Mouse (Mus musculus) c-Kit-positive CD71-positive TER-119-negative erythroid progenitor cells, embryonic 14.5 days (primary cell): ENCODE measurements around the gene Nedd9.
"Not testable (repeated sequence)": the region's sequence is repeated elsewhere in the genome, so short reads cannot be mapped to it uniquely, and the experiment has no call there.

ENCODE experiments used
- DNase-seq: peaks from one replicate; pipeline ENCODE4 v3.0.0-alpha.2; 2013; ENCODE audit warnings: low read depth

The Nedd9 gene

GRCm38 (mm10) chr13:41298533-41298932, 188.6 kb downstream of the Nedd9 start:
- no peak for DNase-seq

GRCm38 (mm10) chr13:41296396-41296795, 190.8 kb downstream of the Nedd9 start:
- no peak for DNase-seq

DNA sequence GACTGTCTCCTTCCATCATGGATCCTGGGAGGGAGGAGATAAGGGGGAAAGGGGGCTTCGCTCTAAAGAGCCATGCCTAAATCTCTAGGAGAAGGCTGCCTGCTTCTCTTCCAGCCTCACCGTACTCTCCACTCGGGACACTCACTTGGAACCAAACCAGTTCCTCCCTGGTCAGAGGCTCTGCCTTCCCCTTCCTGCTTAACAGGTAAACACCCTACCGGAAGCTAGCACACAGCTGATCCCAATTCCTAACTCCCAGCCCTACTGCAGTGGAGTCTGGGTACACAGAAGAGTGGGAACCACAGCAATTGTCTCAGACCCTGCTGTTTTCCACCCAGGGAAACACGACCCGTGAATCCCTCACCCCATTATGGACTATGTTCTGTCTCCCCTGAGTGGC, 191.3 kb downstream of the Nedd9 start:
- no peak for DNase-seq

DNA sequence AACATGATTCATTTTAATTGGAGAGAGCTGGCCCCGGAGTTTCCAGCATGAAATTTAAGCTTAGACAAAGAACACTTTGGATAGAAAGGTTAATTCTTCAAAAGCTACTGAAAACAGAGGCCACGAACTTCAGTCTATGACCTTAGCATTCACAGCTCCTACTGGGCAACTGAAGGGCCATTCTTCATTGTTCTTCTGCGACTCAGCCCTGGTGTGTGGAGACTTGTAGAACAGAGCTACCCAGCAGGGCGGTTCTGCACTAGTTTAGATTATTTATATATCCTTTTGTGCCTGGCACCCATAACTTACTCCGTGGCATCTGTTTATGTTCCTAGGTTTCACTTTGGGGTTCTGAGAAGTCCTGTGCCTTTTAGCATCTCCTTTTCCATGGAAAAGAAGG, 193.6 kb downstream of the Nedd9 start:
- no peak for DNase-seq

- no peak for DNase-seq
Measured at GRCm38 (mm10) chr13:41291466-41291974, 195.6 kb downstream of the Nedd9 start.

- no peak for DNase-seq
Measured at GRCm38 (mm10) chr13:41286285-41286684, 200.9 kb downstream of the Nedd9 start.

- DNase-seq: no peak
Measured at GRCm38 (mm10) chr13:41285448-41285847, 201.7 kb downstream of the Nedd9 start.

DNA sequence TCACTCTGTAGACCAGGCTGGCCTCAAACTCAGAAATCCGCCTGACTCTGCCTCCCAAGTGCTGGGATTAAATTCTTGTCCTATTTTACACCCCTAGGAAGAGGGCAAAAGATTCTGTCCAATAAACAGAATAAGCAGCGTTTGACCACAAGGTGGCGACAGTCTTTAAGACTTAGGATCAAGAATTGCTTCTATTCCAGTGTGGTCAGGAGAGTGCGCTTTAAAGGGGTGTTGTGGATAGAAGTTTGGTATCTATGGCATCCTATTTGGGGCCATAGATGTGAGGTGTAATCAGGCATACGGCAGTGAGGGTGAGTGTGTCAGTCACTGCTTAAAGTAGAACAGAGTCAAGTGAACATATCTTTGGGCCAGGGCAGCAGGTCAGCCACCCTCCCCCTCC, 203.9 kb downstream of the Nedd9 start:
- peak; percentile 55 for DNase-seq

- DNase-seq: no peak
Measured at GRCm38 (mm10) chr13:41280696-41281095, 206.5 kb downstream of the Nedd9 start.

DNA sequence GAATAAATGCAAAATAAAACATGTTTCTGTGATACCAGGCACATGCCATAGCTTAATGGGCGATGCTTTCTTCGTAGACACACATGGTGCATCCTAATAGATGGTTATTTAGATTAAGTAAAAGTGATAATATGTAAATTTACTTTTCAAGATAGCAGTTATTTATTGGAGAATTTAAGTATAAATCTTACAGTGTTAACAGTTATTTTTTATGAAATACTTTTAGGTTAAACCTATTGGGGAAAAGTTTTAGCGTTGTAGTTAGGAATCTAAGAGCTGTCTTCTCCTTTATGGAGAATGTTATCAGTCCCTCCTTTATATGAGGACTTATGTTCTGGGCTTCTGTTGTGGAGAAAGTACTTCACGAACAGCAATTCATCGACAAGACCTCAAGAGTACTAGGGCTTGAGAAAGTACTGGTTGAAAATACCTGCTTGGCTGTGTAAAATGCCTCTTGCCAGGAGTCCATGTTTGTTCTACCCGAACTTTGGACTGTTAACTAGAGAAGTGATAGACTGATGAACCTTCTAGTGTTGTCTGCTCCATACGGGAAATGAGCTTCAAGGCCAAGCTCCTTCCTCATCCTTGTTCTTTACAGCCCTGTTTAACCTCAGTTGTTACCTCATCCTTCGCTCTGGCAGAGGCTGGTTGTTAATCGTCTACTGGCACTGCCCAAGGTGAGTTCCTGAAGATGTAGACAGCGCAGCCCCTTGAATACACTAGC, 213.1 kb downstream of the Nedd9 start, which contains the start of gene Gm17364:
Gm17364 (minus strand) TSS at position 51 of the 724 bp plus-strand sequence.
- no peak for DNase-seq

- no peak for DNase-seq
Measured at GRCm38 (mm10) chr13:41267827-41268408, 219.2 kb downstream of the Nedd9 start.

DNA sequence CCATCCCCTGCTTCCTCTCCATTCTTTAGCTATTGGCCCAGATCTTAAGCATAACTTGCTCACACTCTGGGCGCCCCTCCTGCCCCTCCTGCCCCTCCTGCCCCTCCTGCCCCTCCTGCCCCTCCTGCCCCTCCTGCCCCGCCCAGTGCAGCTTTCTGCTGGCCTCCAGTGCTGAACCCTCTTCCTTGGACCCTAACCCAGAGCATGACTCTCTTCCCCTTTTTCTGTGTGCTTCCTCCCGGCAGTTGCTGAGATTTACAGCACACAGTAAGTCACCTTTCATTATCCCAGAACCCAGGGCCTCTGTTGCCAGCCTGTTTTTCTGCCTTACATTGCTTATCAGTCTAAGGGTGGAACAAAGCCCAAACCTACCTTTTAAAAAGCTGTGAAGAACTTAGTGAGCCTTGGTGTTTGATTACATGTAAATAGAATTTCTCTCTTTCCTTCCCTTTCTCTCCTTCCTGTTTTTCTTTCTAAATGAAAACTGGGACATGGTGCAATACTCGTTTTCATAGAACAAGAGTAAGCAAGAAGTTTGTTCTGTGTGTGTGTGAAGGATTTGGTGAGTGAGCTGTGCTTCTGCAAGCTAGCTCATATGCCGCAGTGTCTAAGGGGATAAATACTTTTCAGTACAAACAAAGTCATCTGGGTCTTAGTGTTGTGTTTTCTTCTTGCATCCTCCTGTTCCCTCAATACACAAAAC, 223.7 kb downstream of the Nedd9 start:
- DNase-seq: no peak

- DNase-seq: not testable (repeated sequence)
Measured at GRCm38 (mm10) chr13:41261617-41262016, 225.5 kb downstream of the Nedd9 start.
